ENCODE assay signal across 8 mouse cellular contexts in genomic region chr10:41809080-41809770, GRCm38 (mm10). TPM values are rescaled to one million over a fixed set of nuclear protein-coding genes. Genes with fewer than 3 reads are reported as not detected.
DNase-seq lines count a peak whose midpoint lies in the region; ATAC-seq and TF ChIP-seq lines count a peak whose summit lies in the region.

No protein-coding gene starts in this region.

- peak; percentile 91 for ATAC-seq in cerebellum, adult (ENCODE audit: insufficient number of reproducible peaks, low FRiP score, low TSS enrichment)
- peak; percentile 70 for ATAC-seq in heart, embryonic 15.5 days (replicated peaks; ENCODE audit: insufficient number of reproducible peaks, insufficient read depth, low FRiP score, low read depth)

- H3K9ac ChIP-seq in heart, embryonic 15.5 days, result peak overlapping the region; percentile 83

- peaks cover 8% of the 10 kb centered on the region; the same call in 1 of the 2 replicates for H3K4me1 ChIP-seq in embryonic fibroblast, embryonic 13.5 days (ENCODE audit: control insufficient read depth, insufficient read depth, low read length)
- peaks cover 25% of the 10 kb centered on the region for H3K4me1 ChIP-seq in heart, embryonic 15.5 days (replicated peaks)

- H3K9me3 ChIP-seq in heart, embryonic 15.5 days (replicated peaks), result no peaks in the 10 kb centered on the region; the same call in 1 of the 2 replicates

- peak overlapping the region; percentile 89 for H3K27ac ChIP-seq in embryonic fibroblast, embryonic 13.5 days (ENCODE audit: insufficient read depth, low read length)
- peak overlapping the region; percentile 99 for H3K27ac ChIP-seq in heart, embryonic 15.5 days

- DNase-seq in cerebellum, adult 8-10 months, result no peak
- peak; percentile 70 for DNase-seq in adrenal gland, postnatal 25 days
- DNase-seq in large intestine, adult 2 months (ENCODE audit: low read depth, low spot score), result peak; percentile 83
- peak; percentile 92 for DNase-seq in lung, postnatal 25 days (ENCODE audit: low spot score)
- peak; percentile 75 for DNase-seq in right cerebral cortex, postnatal 4 days

- TF ChIP-seq CTCF in embryonic fibroblast, embryonic 13.5 days (IDR thresholded peaks at IDR 0.05; ENCODE audit: borderline replicate concordance, insufficient read depth, low read length), result no peak

- H3K27me3 ChIP-seq in heart, embryonic 15.5 days, result no peaks in the 10 kb centered on the region

- peak overlapping the region; percentile 83 for H3K4me3 ChIP-seq in embryonic fibroblast, embryonic 13.5 days (ENCODE audit: insufficient read depth, low read length)
- H3K4me3 ChIP-seq in heart, embryonic 15.5 days, result peak overlapping the region; percentile 83

- H3K4me2 ChIP-seq in heart, embryonic 15.5 days, result peak overlapping the region; percentile 75

- peak; percentile 66 for TF ChIP-seq POLR2A in embryonic fibroblast, embryonic 13.5 days (IDR thresholded peaks at IDR 0.05; ENCODE audit: low read depth, low read length)

- 2% methylated on average over 25 of the region's 25 CpGs for WGBS in heart, embryonic 15.5 days
- 2% methylated on average over 25 of the region's 25 CpGs for WGBS in large intestine, adult 2 months

- no peaks in the 10 kb centered on the region for H3K36me3 ChIP-seq in heart, embryonic 15.5 days

RNA-seq across cellular contexts. Expression of gene Cep57l1, which starts 0.4 kb away (rescaled TPM):
- 10.1 and 11.8 TPM in 2 replicates for total RNA-seq in adrenal gland, postnatal 25 days (2021)
- 12.4 and 17.8 TPM in 2 replicates for polyA plus RNA-seq in embryonic fibroblast, embryonic 13.5 days (2011; ENCODE audit: insufficient read length, low read depth, missing spikeins)
- 20.0 and 20.4 TPM in 2 replicates for polyA plus RNA-seq in heart, embryonic 15.5 days (2015; fragmentation: Nextera tagmentation; extraction: Ambion mirVana)
- polyA plus RNA-seq in large intestine, adult 2 months (2012; rRNA removed), result 1.5 TPM in 2 replicates

RNA-seq across cellular contexts. Expression of gene Sesn1, which starts 0.5 kb away (rescaled TPM):
- 16.3 and 21.5 TPM in 2 replicates for total RNA-seq in adrenal gland, postnatal 25 days (2021)
- polyA plus RNA-seq in embryonic fibroblast, embryonic 13.5 days (2011; ENCODE audit: insufficient read length, low read depth, missing spikeins), result 8.4 and 13.8 TPM in 2 replicates
- 36.7 and 40.2 TPM in 2 replicates for polyA plus RNA-seq in heart, embryonic 15.5 days (2015; fragmentation: Nextera tagmentation; extraction: Ambion mirVana)
- polyA plus RNA-seq in large intestine, adult 2 months (2012; rRNA removed), result 32.4 and 54.8 TPM in 2 replicates
